Mouse (Mus musculus) cerebellum, postnatal 36 days (tissue): Measurements from ENCODE around the gene Rps11.

ENCODE experiments used
- DNase-seq, 2 experiments: peaks; one replicate each; pipeline ENCODE4 v3.0.0; 2021 to 2022; ENCODE audit warnings: mixed read lengths in 2 of 2

Rps11 gene

DNA sequence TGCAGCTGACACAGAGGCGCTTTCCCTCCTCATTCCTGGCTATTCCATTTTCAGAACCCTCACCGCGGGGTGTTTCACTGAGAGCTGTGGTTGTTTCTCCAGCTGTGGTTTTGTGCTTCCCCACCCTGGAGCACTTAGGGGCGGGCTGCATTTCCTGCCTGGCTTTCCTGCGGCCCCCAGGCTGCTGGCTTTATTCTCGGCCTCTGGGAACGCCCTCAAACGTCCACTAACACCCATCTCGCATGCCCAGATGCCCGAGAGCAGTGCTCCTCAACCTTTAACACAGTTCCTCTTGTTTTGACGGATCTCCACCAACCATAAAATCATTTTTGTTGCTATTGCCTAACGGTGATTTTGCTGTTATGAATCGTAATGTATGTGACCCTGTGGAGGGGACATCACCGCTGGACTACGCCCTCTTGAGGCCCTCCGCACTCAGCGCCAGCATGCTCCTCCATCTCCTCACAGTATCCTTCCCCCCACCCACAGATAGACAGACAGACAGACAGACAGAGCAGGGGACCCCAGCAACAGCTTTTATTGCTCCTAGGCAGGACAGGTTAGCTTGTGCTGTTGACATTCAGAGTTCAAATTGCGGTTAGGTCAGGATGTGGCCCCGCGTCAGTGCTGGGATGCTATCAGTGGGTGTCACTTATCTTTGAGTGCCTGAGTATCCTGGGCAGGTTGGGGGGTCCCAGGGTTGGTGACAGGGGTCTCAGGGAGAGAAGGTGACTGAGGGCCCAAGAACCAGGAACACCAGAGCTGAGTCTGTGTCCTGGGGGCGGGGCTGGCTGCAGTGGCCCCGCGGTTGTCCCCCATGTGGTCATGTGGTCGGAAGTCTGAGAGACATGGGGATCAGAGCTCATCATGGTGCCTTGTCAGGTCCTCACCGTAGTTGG is 41.6 kb downstream of the Rps11 start:
- DNase-seq, result no peak

DNA sequence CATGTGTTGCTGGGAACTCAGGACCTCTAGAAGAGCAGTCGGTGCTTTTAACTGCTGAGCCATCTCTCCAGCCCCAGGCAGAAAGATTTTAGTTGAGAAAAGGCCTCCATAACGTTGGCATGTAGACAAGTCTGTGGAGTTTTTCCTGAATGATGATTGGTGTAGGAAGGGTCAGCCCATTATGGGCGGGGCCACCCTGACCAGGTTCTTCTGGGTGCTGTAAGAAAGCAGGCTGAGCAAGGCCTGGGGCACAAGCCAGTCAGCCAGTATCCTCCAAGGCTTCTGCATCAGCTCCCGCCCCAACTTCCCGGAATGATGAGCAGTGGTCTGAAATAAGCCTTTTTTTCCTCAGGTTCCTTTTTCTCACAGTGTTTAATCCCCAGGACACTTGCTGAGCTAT is 43.2 kb downstream of the Rps11 start:
- no peak for DNase-seq

DNA sequence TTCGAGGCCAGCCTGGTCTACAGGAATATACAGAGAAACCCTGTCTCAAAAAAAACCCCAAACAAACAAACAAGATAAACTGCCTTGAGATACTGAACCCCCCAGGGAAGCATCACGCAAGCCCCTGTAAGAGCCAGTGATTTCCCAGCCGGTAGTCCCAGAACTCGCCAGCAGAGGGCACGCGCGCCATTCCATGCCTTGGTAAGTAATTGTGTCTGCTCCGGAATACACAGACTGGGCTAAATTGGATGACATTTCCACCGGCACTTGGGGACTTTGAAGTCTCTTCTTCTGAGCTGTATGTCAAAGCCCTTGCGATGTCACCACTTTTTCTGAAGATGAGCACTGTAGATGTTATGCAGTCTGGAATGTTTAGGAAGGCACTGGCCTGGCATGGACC is 44.4 kb downstream of the Rps11 start:
- DNase-seq, result peak; percentile 88 to 93

DNA sequence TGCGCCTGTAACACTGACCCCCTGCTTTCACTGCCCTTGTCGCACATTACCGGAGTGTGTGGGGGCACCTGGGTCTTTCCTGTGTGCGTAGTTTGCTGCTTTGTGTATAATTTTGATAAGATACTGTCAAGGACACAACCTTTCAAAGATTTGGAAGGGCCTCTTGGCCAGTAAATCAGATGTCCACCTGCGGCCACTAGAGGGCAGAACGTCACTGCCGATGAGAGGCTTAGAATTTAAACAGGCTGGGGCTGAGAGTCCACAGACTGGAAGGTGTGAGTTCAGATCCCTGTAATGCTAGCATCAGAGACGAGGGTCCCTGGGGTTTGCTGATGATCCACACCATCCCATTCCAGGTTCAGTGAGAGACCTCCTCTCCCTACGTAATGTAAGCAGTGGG is 45.7 kb downstream of the Rps11 start:
- DNase-seq, result peak; percentile 71 to 74

DNA sequence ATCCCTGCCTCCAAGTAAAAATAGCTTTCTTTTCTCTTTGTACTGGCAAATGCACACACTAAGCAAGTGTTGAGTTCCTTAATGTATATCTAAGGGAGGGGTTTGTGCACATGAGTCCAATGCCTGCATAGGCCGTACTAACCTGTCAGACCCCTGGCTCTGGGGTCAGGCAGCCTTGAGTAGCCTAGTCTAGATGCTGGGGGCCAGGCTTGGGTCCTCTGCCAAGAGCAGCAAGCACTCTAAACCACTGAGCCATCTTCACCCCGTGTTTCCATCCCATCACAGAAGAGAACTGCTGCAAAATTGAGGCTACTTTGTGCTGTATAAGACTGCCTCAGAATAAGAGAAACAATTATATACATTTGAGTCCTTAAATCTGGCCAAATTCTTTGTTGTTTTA is 46.4 kb downstream of the Rps11 start:
- DNase-seq, result no peak

DNA sequence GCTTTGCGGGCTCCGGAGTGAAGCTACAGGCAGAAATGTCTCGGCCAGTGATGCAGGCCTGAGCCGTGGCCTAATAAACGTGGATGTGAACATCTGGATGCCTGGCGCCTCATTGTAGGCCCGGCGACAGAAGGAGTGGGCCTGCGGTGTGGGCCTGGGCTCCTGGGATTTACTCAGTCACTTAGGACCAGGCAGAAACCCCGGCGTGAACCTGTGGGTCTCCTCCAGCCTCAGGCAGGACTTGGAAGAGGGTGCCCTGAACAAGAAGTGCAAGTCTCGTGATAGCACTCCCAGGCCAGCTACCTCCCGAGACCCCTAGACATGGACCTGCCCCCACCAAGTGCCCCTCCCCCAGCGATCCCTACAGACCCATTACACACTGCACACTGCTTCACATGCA is 46.9 kb downstream of the Rps11 start:
- no peak for DNase-seq

DNA sequence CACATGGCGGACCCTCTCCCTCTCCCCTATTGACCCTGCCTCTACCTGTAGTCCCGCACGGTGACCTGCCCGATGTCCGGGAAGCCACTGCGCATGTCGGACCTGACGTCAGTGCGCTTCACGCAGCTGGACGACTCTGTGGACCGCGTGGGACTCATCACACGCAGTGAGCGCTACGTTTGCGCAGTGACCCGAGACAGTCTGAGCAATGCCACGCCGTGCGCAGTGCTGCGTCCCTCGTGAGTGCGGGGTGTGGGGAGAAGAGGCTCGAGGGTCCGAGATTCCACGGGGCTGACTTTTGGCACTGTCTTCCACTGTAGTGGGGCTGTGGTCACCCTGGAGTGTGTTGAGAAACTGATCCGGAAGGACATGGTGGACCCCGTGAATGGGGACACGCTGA is 47.7 kb downstream of the Rps11 start:
- DNase-seq, result no peak

DNA sequence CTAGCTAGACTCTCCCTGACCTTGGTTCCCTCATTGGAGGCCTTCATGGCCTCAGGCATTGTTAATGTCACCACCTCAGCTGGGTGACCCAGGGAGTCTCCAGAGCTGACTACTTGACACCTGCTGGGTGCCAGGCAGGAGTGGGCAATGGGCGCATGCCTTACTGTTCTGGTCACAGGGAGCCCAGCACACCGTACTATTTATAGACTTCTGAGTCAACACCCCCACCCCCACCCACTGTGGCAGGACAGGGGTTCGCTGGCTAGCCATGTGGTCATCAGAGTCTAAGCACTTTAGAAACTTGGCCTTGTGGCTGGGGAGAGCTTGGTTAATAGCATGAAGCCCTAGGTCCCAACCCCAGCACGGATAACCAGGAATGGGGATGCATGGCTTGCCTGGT is 48.8 kb downstream of the Rps11 start:
- no peak for DNase-seq

DNA sequence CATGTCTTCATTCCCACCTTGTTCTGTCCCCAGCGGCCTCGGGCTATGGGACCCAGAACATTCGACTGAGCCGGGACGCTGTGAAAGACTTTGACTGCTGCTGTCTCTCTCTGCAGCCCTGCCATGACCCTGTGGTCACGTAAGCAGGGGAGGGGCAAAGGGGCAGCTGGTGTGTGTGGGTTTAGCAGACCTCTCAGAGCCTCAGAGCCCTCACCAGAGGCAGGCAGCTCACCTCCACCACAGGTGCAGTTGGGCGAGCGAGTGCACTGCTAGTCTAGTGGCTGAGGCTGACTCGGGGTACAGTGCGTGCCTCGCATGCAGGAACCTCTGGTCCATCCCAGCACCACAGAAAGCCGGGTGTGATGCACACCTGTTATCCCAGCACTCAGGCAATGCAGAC is 50.3 kb downstream of the Rps11 start:
- DNase-seq, result no peak

DNA sequence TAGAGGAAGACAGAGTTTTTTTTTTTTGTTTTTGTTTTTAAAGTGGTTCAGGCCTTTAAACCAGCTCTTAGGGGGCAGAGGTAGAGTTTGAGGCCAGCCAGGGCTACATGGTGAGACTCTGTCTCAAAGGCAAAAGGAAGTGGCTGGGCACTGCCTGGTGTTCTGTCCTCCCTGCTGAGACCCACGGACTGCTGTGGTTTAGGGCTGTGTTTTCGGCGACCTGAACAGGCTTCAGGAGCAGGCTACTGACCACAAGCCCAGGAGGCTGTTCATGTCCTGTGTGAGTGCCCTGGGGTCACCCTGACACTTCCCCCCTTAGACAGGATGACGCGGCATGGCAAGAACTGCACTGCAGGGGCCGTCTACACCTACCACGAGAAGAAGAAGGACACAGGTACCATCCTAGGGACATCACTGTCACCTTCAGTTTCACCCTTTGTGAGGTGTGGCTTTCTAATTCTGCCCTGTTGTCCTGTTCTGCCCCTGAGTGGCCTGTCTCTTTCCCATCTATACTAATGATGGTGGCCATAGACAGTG is 51.0 kb downstream of the Rps11 start:
- no peak for DNase-seq
